In genomic region chr8:110760280-110760940, GRCm38 (mm10) we compare ENCODE assay signal across 12 mouse cellular contexts. TPM values are rescaled to one million over a fixed set of nuclear protein-coding genes. Genes with fewer than 3 reads are reported as not detected.
DNase-seq lines count a peak whose midpoint lies in the region; ATAC-seq and TF ChIP-seq lines count a peak whose summit lies in the region.
"Had no signal": no experiment of that assay in that cellular context is flagged by ENCODE, and none has a peak within 500 bp of the region (broad histone marks: within the 10 kb centered on the region; RNA-seq: fewer than 3 reads in every experiment).

No protein-coding gene starts in this region.

- no peak for TF ChIP-seq CTCF in midbrain, postnatal 0 days (IDR thresholded peaks at IDR 0.05)

- H3K4me1 ChIP-seq in hindbrain, embryonic 15.5 days (replicated peaks), result no peaks in the 10 kb centered on the region
- no peaks in the 10 kb centered on the region for H3K4me1 ChIP-seq in hindbrain, embryonic 12.5 days
- no peaks in the 10 kb centered on the region for H3K4me1 ChIP-seq in midbrain, postnatal 0 days (ENCODE audit: insufficient read depth, low read length)
- H3K4me1 ChIP-seq in midbrain, embryonic 16.5 days (ENCODE audit: control insufficient read depth, insufficient read depth, low read length), result no peaks in the 10 kb centered on the region
- no peaks in the 10 kb centered on the region for H3K4me1 ChIP-seq in forebrain, embryonic 11.5 days (replicated peaks; ENCODE audit: control insufficient read depth, insufficient read depth, low read length)
- H3K4me1 ChIP-seq: limb, embryonic 12.5 days; midbrain, embryonic 13.5 days had no signal

- peak overlapping the region; percentile 42 for H3K27ac ChIP-seq in hindbrain, embryonic 15.5 days (replicated peaks)
- no peak overlapping the region for H3K27ac ChIP-seq in hindbrain, embryonic 12.5 days
- peak overlapping the region; percentile 38; the same call in 1 of the 2 replicates for H3K27ac ChIP-seq in midbrain, postnatal 0 days (ENCODE audit: low read depth, low read length)
- H3K27ac ChIP-seq in midbrain, embryonic 16.5 days (ENCODE audit: low read length), result no peak overlapping the region
- H3K27ac ChIP-seq in forebrain, embryonic 11.5 days (ENCODE audit: low read depth, low read length), result no peak overlapping the region
- H3K27ac ChIP-seq: forebrain, embryonic 10.5 days; limb, embryonic 12.5 days; midbrain, embryonic 13.5 days had no signal

- DNase-seq in midbrain, postnatal 0 days (ENCODE audit: low spot score), result no peak
- peak; percentile 64 for DNase-seq in kidney, postnatal 14 days
- DNase-seq in yolk sac, embryonic 10.5 days (ENCODE audit: low spot score), result peak; percentile 19
- DNase-seq in forebrain, embryonic 11.5 days (ENCODE audit: low spot score), result no peak
- DNase-seq: cerebellum, adult 9-10 months; right cerebral cortex, postnatal 25 days had no signal

- 70% methylated on average over 7 of the region's 7 CpGs for WGBS in hindbrain, embryonic 15.5 days
- 69% methylated on average over 7 of the region's 7 CpGs for WGBS in hindbrain, embryonic 12.5 days
- 68% methylated on average over 7 of the region's 7 CpGs for WGBS in midbrain, postnatal 0 days
- WGBS in midbrain, embryonic 16.5 days, result 69% methylated on average over 7 of the region's 7 CpGs
- WGBS in forebrain, embryonic 11.5 days, result 74% methylated on average over 7 of the region's 7 CpGs

- H3K4me3 ChIP-seq in hindbrain, embryonic 15.5 days, result no peak overlapping the region
- no peak overlapping the region for H3K4me3 ChIP-seq in hindbrain, embryonic 12.5 days
- H3K4me3 ChIP-seq in midbrain, postnatal 0 days (ENCODE audit: low read depth, low read length), result no peak overlapping the region
- no peak overlapping the region for H3K4me3 ChIP-seq in midbrain, embryonic 16.5 days (ENCODE audit: low read depth, low read length)
- no peak overlapping the region for H3K4me3 ChIP-seq in forebrain, embryonic 11.5 days (ENCODE audit: low read depth, low read length)
- H3K4me3 ChIP-seq: forebrain, embryonic 10.5 days; limb, embryonic 12.5 days; midbrain, embryonic 13.5 days had no signal

- no peaks in the 10 kb centered on the region for H3K9me3 ChIP-seq in hindbrain, embryonic 15.5 days
- H3K9me3 ChIP-seq in hindbrain, embryonic 12.5 days (replicated peaks), result no peaks in the 10 kb centered on the region
- no peaks in the 10 kb centered on the region for H3K9me3 ChIP-seq in midbrain, postnatal 0 days (ENCODE audit: low read length)
- no peaks in the 10 kb centered on the region for H3K9me3 ChIP-seq in midbrain, embryonic 16.5 days (replicated peaks; ENCODE audit: control insufficient read depth, low read length, poor library complexity, severe bottlenecking)
- no peaks in the 10 kb centered on the region for H3K9me3 ChIP-seq in forebrain, embryonic 11.5 days (ENCODE audit: control insufficient read depth, low read length)
- H3K9me3 ChIP-seq: forebrain, embryonic 10.5 days; limb, embryonic 12.5 days; midbrain, embryonic 13.5 days had no signal

- H3K4me2 ChIP-seq in hindbrain, embryonic 15.5 days, result no peak overlapping the region
- H3K4me2 ChIP-seq in hindbrain, embryonic 12.5 days (replicated peaks), result no peak overlapping the region
- no peak overlapping the region for H3K4me2 ChIP-seq in midbrain, postnatal 0 days (ENCODE audit: low read depth, low read length, poor library complexity, severe bottlenecking)
- no peak overlapping the region for H3K4me2 ChIP-seq in midbrain, embryonic 16.5 days (ENCODE audit: low read length)
- H3K4me2 ChIP-seq in forebrain, embryonic 11.5 days (ENCODE audit: low read depth, low read length, severe bottlenecking), result no peak overlapping the region
- H3K4me2 ChIP-seq: limb, embryonic 12.5 days; midbrain, embryonic 13.5 days had no signal

- no peak overlapping the region for H3K9ac ChIP-seq in hindbrain, embryonic 15.5 days
- no peak overlapping the region for H3K9ac ChIP-seq in hindbrain, embryonic 12.5 days
- H3K9ac ChIP-seq in midbrain, postnatal 0 days (replicated peaks; ENCODE audit: low read length, poor library complexity, severe bottlenecking), result no peak overlapping the region
- no peak overlapping the region for H3K9ac ChIP-seq in midbrain, embryonic 16.5 days (ENCODE audit: low read depth, low read length)
- no peak overlapping the region for H3K9ac ChIP-seq in forebrain, embryonic 11.5 days (ENCODE audit: low read length)
- H3K9ac ChIP-seq: limb, embryonic 12.5 days; midbrain, embryonic 13.5 days had no signal

- no peaks in the 10 kb centered on the region for H3K36me3 ChIP-seq in hindbrain, embryonic 15.5 days
- H3K36me3 ChIP-seq in hindbrain, embryonic 12.5 days, result no peaks in the 10 kb centered on the region
- H3K36me3 ChIP-seq in midbrain, postnatal 0 days (ENCODE audit: insufficient read depth, low read length), result no peaks in the 10 kb centered on the region
- H3K36me3 ChIP-seq in midbrain, embryonic 16.5 days (ENCODE audit: control insufficient read depth, insufficient read depth, low read length), result no peaks in the 10 kb centered on the region
- no peaks in the 10 kb centered on the region for H3K36me3 ChIP-seq in forebrain, embryonic 11.5 days (ENCODE audit: control insufficient read depth, insufficient read depth, low read length)
- H3K36me3 ChIP-seq: forebrain, embryonic 10.5 days; limb, embryonic 12.5 days; midbrain, embryonic 13.5 days had no signal

- H3K27me3 ChIP-seq in hindbrain, embryonic 15.5 days, result no peaks in the 10 kb centered on the region
- no peaks in the 10 kb centered on the region for H3K27me3 ChIP-seq in hindbrain, embryonic 12.5 days
- H3K27me3 ChIP-seq in midbrain, postnatal 0 days (ENCODE audit: insufficient read depth, low read length), result no peaks in the 10 kb centered on the region
- H3K27me3 ChIP-seq in midbrain, embryonic 16.5 days (ENCODE audit: control insufficient read depth, insufficient read depth, low read depth, low read length), result no peaks in the 10 kb centered on the region
- H3K27me3 ChIP-seq in forebrain, embryonic 11.5 days (ENCODE audit: control insufficient read depth, insufficient read depth, low read length), result no peaks in the 10 kb centered on the region
- H3K27me3 ChIP-seq: limb, embryonic 12.5 days; midbrain, embryonic 13.5 days had no signal

- ATAC-seq in hindbrain, embryonic 15.5 days (ENCODE audit: low FRiP score, low read depth), result no peak
- no peak for ATAC-seq in hindbrain, embryonic 12.5 days (ENCODE audit: low FRiP score)
- no peak for ATAC-seq in midbrain, postnatal 0 days (ENCODE audit: low FRiP score)
- ATAC-seq in midbrain, embryonic 16.5 days, result no peak
- no peak for ATAC-seq in forebrain, embryonic 11.5 days (replicated peaks; ENCODE audit: low FRiP score)
- ATAC-seq: midbrain, embryonic 13.5 days had no signal

RNA-seq across cellular contexts. Expression of gene Mtss1l, which starts 39.1 kb away (rescaled TPM):
- polyA plus RNA-seq in hindbrain, embryonic 15.5 days (2015; fragmentation: Nextera tagmentation; extraction: Ambion mirVana), result 51.8 and 62.3 TPM in 2 replicates
- 21.6 and 23.3 TPM in 2 replicates for polyA plus RNA-seq in hindbrain, embryonic 12.5 days (2016; fragmentation: Nextera tagmentation; extraction: Ambion mirVana)
- 90.5 and 101 TPM in 2 replicates for total RNA-seq in midbrain, postnatal 0 days (2014; rRNA removed)
- polyA plus RNA-seq in midbrain, postnatal 0 days (2015; fragmentation: Nextera tagmentation; extraction: Ambion mirVana), result 35.2 and 37.7 TPM in 2 replicates
- polyA plus RNA-seq in midbrain, embryonic 16.5 days (2015; fragmentation: Nextera tagmentation; extraction: Ambion mirVana), result 24.5 and 24.9 TPM in 2 replicates
- 15.8 and 17.6 TPM in 2 replicates for polyA plus RNA-seq in forebrain, embryonic 11.5 days (2014; fragmentation: Nextera tagmentation; extraction: Ambion mirVana)

RNA-seq across cellular contexts. Expression of gene Il34, which starts 45.3 kb away (rescaled TPM):
- 5.8 and 7.8 TPM in 2 replicates for polyA plus RNA-seq in hindbrain, embryonic 15.5 days (2015; fragmentation: Nextera tagmentation; extraction: Ambion mirVana)
- polyA plus RNA-seq in hindbrain, embryonic 12.5 days (2016; fragmentation: Nextera tagmentation; extraction: Ambion mirVana), result 0.83 and 1.1 TPM in 2 replicates
- total RNA-seq in midbrain, postnatal 0 days (2014; rRNA removed), result 5.4 and 5.8 TPM in 2 replicates
- polyA plus RNA-seq in midbrain, postnatal 0 days (2015; fragmentation: Nextera tagmentation; extraction: Ambion mirVana), result 9.1 and 11.3 TPM in 2 replicates
- 6.9 and 7.7 TPM in 2 replicates for polyA plus RNA-seq in midbrain, embryonic 16.5 days (2015; fragmentation: Nextera tagmentation; extraction: Ambion mirVana)
- 0.25 and 0.29 TPM in 2 replicates for polyA plus RNA-seq in forebrain, embryonic 11.5 days (2014; fragmentation: Nextera tagmentation; extraction: Ambion mirVana)

Comparison
In these comparisons a context has a peak if more than half of its experiments do, and no peak if none do; other contexts are left out.
1. H3K27ac ChIP-seq: peak in hindbrain, embryonic 15.5 days (single experiment) and midbrain, postnatal 0 days (single experiment); none in hindbrain, embryonic 12.5 days (single experiment), midbrain, embryonic 16.5 days (single experiment) and forebrain, embryonic 11.5 days (single experiment).
2. DNase-seq: peak in kidney, postnatal 14 days (single experiment) and yolk sac, embryonic 10.5 days (single experiment); none in midbrain, postnatal 0 days (single experiment) and forebrain, embryonic 11.5 days (single experiment).